Comparison of ENCODE assay signal across 8 mouse cellular contexts in genomic region chr14:18238131-18238749, GRCm38 (mm10). TPM values are rescaled to one million over a fixed set of nuclear protein-coding genes. Genes with fewer than 3 reads are reported as not detected.
A peak's percentile ranks its signal among the peaks of the same experiment; 100 is the strongest.
DNase-seq lines count a peak whose midpoint lies in the region; ATAC-seq and TF ChIP-seq lines count a peak whose summit lies in the region.

No protein-coding gene starts in this region.

- H3K9me3 ChIP-seq in embryonic facial prominence, embryonic 13.5 days: no peaks in the 10 kb centered on the region
- H3K9me3 ChIP-seq in limb, embryonic 14.5 days (ENCODE audit: control insufficient read depth, low read length): no peaks in the 10 kb centered on the region
- H3K9me3 ChIP-seq in midbrain, postnatal 0 days (ENCODE audit: low read length): no peaks in the 10 kb centered on the region

- no peaks in the 10 kb centered on the region for H3K36me3 ChIP-seq in embryonic facial prominence, embryonic 13.5 days
- H3K36me3 ChIP-seq in limb, embryonic 14.5 days (ENCODE audit: control insufficient read depth, insufficient read depth, low read length): no peaks in the 10 kb centered on the region
- H3K36me3 ChIP-seq in midbrain, postnatal 0 days (ENCODE audit: insufficient read depth, low read length): no peaks in the 10 kb centered on the region

- under 1% methylated on average over 55 of the region's 71 CpGs for WGBS in embryonic facial prominence, embryonic 13.5 days
- WGBS in limb, embryonic 14.5 days: under 1% methylated on average over 56 of the region's 71 CpGs
- WGBS in midbrain, postnatal 0 days: under 1% methylated on average over 59 of the region's 71 CpGs

- DNase-seq in 3134 (ENCODE audit: extremely low read depth, insufficient read length, low spot score): peak; percentile 97
- peak; percentile 98 to 99 for DNase-seq in adrenal gland, postnatal 36 days
- peak; percentile 97 for DNase-seq in heart, adult 8-10 months (ENCODE audit: low spot score)
- DNase-seq in kidney, adult 9 months: peak; percentile 99
- DNase-seq in limb, embryonic 14.5 days (ENCODE audit: low spot score): peak; percentile 96
- peak; percentile 96 for DNase-seq in midbrain, postnatal 0 days (ENCODE audit: low spot score)
- peak; percentile 85 to 89 for DNase-seq in spleen, postnatal 14 days (ENCODE audit: low spot score in 2 of 2)

- H3K27ac ChIP-seq in embryonic facial prominence, embryonic 13.5 days: peak overlapping the region; percentile 91
- H3K27ac ChIP-seq in limb, embryonic 14.5 days (replicated peaks; ENCODE audit: low read depth, low read length): peak overlapping the region; percentile 88
- H3K27ac ChIP-seq in midbrain, postnatal 0 days (ENCODE audit: low read depth, low read length): peak overlapping the region; percentile 85

- peak overlapping the region; percentile 79 for H3K9ac ChIP-seq in embryonic facial prominence, embryonic 13.5 days
- H3K9ac ChIP-seq in limb, embryonic 14.5 days (ENCODE audit: low read depth, low read length, severe bottlenecking): peak overlapping the region; percentile 76
- H3K9ac ChIP-seq in midbrain, postnatal 0 days (replicated peaks; ENCODE audit: low read length, poor library complexity, severe bottlenecking): peak overlapping the region; percentile 83

- no peaks in the 10 kb centered on the region for H3K27me3 ChIP-seq in embryonic facial prominence, embryonic 13.5 days
- H3K27me3 ChIP-seq in limb, embryonic 14.5 days (ENCODE audit: control insufficient read depth, insufficient read depth, low read length): no peaks in the 10 kb centered on the region
- H3K27me3 ChIP-seq in midbrain, postnatal 0 days (ENCODE audit: insufficient read depth, low read length): no peaks in the 10 kb centered on the region

- no peak for TF ChIP-seq CTCF in midbrain, postnatal 0 days (IDR thresholded peaks at IDR 0.05)

- TF ChIP-seq POLR2A in limb, embryonic 14.5 days (IDR thresholded peaks at IDR 0.05; ENCODE audit: borderline replicate concordance, extremely low read depth, insufficient read depth, insufficient read length): peak; percentile 94

- peaks cover 5% of the 10 kb centered on the region; the same call in 1 of the 2 replicates for H3K4me1 ChIP-seq in embryonic facial prominence, embryonic 13.5 days
- H3K4me1 ChIP-seq in limb, embryonic 14.5 days (ENCODE audit: control insufficient read depth, insufficient read depth, low read length): 0 out of 2 replicates have a peak, but pooled peaks cover 5% of the 10 kb centered on the region
- H3K4me1 ChIP-seq in midbrain, postnatal 0 days (ENCODE audit: insufficient read depth, low read length): no peaks in the 10 kb centered on the region

- H3K4me2 ChIP-seq in embryonic facial prominence, embryonic 13.5 days: peak overlapping the region; percentile 79
- H3K4me2 ChIP-seq in limb, embryonic 14.5 days (replicated peaks; ENCODE audit: low read depth, low read length, severe bottlenecking): peak overlapping the region; percentile 83
- peak overlapping the region; percentile 77 for H3K4me2 ChIP-seq in midbrain, postnatal 0 days (ENCODE audit: low read depth, low read length, poor library complexity, severe bottlenecking)

- H3K4me3 ChIP-seq in embryonic facial prominence, embryonic 13.5 days: peak overlapping the region; percentile 78
- H3K4me3 ChIP-seq in limb, embryonic 14.5 days (replicated peaks; ENCODE audit: low read length): peak overlapping the region; percentile 78
- H3K4me3 ChIP-seq in midbrain, postnatal 0 days (ENCODE audit: low read depth, low read length): peak overlapping the region; percentile 84

- ATAC-seq in embryonic facial prominence, embryonic 13.5 days (ENCODE audit: insufficient number of reproducible peaks, insufficient read depth, low FRiP score, low TSS enrichment, low read depth): peak; percentile 92
- peak; percentile 92 for ATAC-seq in limb, embryonic 14.5 days (ENCODE audit: low FRiP score, low read depth)
- peak; percentile 95 for ATAC-seq in midbrain, postnatal 0 days (ENCODE audit: low FRiP score)

RNA-seq across cellular contexts. Expression of gene Nr1d2, which starts 0.7 kb away (rescaled TPM):
- total RNA-seq in adrenal gland, postnatal 36 days (2021): 10 to 100 TPM; 69.0 to 98.7 TPM
- polyA plus RNA-seq in embryonic facial prominence, embryonic 13.5 days (2015; fragmentation: Nextera tagmentation; extraction: Ambion mirVana): 6.9 and 7.9 TPM in 2 replicates
- total RNA-seq in heart, adult 8-10 months (2022): 100 to 1,000 TPM in 2 of 4 experiments, 10 to 100 TPM in 2; 68.8 to 111 (median 99.4) TPM
- 4.7 and 5.2 TPM in 2 replicates for polyA plus RNA-seq in limb, embryonic 14.5 days (2012; rRNA removed)
- 9.7 and 9.8 TPM in 2 replicates for polyA plus RNA-seq in limb, embryonic 14.5 days (2014; fragmentation: Nextera tagmentation; extraction: Ambion mirVana)
- total RNA-seq in midbrain, postnatal 0 days (2014; rRNA removed): 19.4 and 20.4 TPM in 2 replicates
- 8.6 and 9.5 TPM in 2 replicates for polyA plus RNA-seq in midbrain, postnatal 0 days (2015; fragmentation: Nextera tagmentation; extraction: Ambion mirVana)

RNA-seq across cellular contexts. Expression of gene Nkiras1, which starts 32.7 kb away (rescaled TPM):
- 10 to 100 TPM; 23.5 to 27.0 TPM for total RNA-seq in adrenal gland, postnatal 36 days (2021)
- polyA plus RNA-seq in embryonic facial prominence, embryonic 13.5 days (2015; fragmentation: Nextera tagmentation; extraction: Ambion mirVana): 19.1 and 23.4 TPM in 2 replicates
- 10 to 100 TPM; 31.4 to 43.7 (median 36.6) TPM for total RNA-seq in heart, adult 8-10 months (2022)
- 14.6 and 25.0 TPM in 2 replicates for polyA plus RNA-seq in limb, embryonic 14.5 days (2012; rRNA removed)
- polyA plus RNA-seq in limb, embryonic 14.5 days (2014; fragmentation: Nextera tagmentation; extraction: Ambion mirVana): 16.1 and 18.5 TPM in 2 replicates
- 24.4 and 27.0 TPM in 2 replicates for total RNA-seq in midbrain, postnatal 0 days (2014; rRNA removed)
- polyA plus RNA-seq in midbrain, postnatal 0 days (2015; fragmentation: Nextera tagmentation; extraction: Ambion mirVana): 61.2 and 65.3 TPM in 2 replicates

RNA-seq across cellular contexts. Expression of gene Rpl15, which starts 33.0 kb away (rescaled TPM):
- total RNA-seq in adrenal gland, postnatal 36 days (2021): 100 to 1,000 TPM; 864 to 902 TPM
- polyA plus RNA-seq in embryonic facial prominence, embryonic 13.5 days (2015; fragmentation: Nextera tagmentation; extraction: Ambion mirVana): 387 and 439 TPM in 2 replicates
- 100 to 1,000 TPM; 507 to 588 (median 548) TPM for total RNA-seq in heart, adult 8-10 months (2022)
- polyA plus RNA-seq in limb, embryonic 14.5 days (2012; rRNA removed): 1,239 and 1,286 TPM in 2 replicates
- 465 and 499 TPM in 2 replicates for polyA plus RNA-seq in limb, embryonic 14.5 days (2014; fragmentation: Nextera tagmentation; extraction: Ambion mirVana)
- 558 and 568 TPM in 2 replicates for total RNA-seq in midbrain, postnatal 0 days (2014; rRNA removed)
- polyA plus RNA-seq in midbrain, postnatal 0 days (2015; fragmentation: Nextera tagmentation; extraction: Ambion mirVana): 287 and 293 TPM in 2 replicates

Comparison
In these comparisons a context has a peak if more than half of its experiments do, and no peak if none do; other contexts are left out.
1. Peak in every context shown above with its lines: DNase-seq, ATAC-seq, H3K4me3 ChIP-seq and H3K27ac ChIP-seq.